16 mouse cellular contexts compared by ENCODE assay signal in genomic region chr2:29589266-29589665, GRCm38 (mm10). TPM values are rescaled to one million over a fixed set of nuclear protein-coding genes. Genes with fewer than 3 reads are reported as not detected.
DNase-seq lines count a peak whose midpoint lies in the region; ATAC-seq and TF ChIP-seq lines count a peak whose summit lies in the region.
"Had no signal": no experiment of that assay in that cellular context is flagged by ENCODE, and none has a peak within 500 bp of the region (broad histone marks: within the 10 kb centered on the region; RNA-seq: fewer than 3 reads in every experiment).

No protein-coding gene starts in this region.

- no peak for DNase-seq in kidney, postnatal 0 days (ENCODE audit: low spot score)
- no peak for DNase-seq in kidney, postnatal 25 days
- peak; percentile 25 for DNase-seq in thymus, postnatal 4 days
- DNase-seq in thymus, postnatal 36 days = no peak
- DNase-seq in embryo, embryonic 9.5 days (ENCODE audit: extremely low spot score) = peak; percentile 43
- no peak for DNase-seq in heart, embryonic 10.5 days (ENCODE audit: low spot score)
- no peak for DNase-seq in cerebellum, adult 11 months
- DNase-seq in yolk sac, embryonic 10.5 days (ENCODE audit: low spot score) = no peak
- DNase-seq: cerebellum, postnatal 14 days; gastrocnemius, postnatal 10 days; kidney, postnatal 36 days; lung, postnatal 4 days had no signal

- no peak overlapping the region for H3K4me3 ChIP-seq in kidney, postnatal 0 days (replicated peaks; ENCODE audit: low read depth, low read length)
- no peak overlapping the region for H3K4me3 ChIP-seq in heart, embryonic 10.5 days
- H3K4me3 ChIP-seq: heart, embryonic 13.5 days; left cerebral cortex, adult 2 months; myocyte had no signal

- no peak overlapping the region for H3K4me2 ChIP-seq in kidney, postnatal 0 days (ENCODE audit: low read length)
- H3K4me2 ChIP-seq: heart, embryonic 13.5 days; liver, embryonic 11.5 days had no signal

- ATAC-seq in kidney, postnatal 0 days (replicated peaks; ENCODE audit: low FRiP score, low read depth) = no peak

- no peaks in the 10 kb centered on the region for H3K27me3 ChIP-seq in kidney, postnatal 0 days (ENCODE audit: insufficient read depth, low read length)
- H3K27me3 ChIP-seq in heart, embryonic 10.5 days (ENCODE audit: insufficient read depth, poor library complexity, severe bottlenecking) = peaks cover 25% of the 10 kb centered on the region; the same call in 1 of the 2 replicates

- no peaks in the 10 kb centered on the region for H3K36me3 ChIP-seq in kidney, postnatal 0 days (ENCODE audit: insufficient read depth, low read length)
- no peaks in the 10 kb centered on the region for H3K36me3 ChIP-seq in heart, embryonic 10.5 days
- H3K36me3 ChIP-seq: heart, embryonic 13.5 days had no signal

- no peak overlapping the region for H3K27ac ChIP-seq in kidney, postnatal 0 days
- no peak overlapping the region for H3K27ac ChIP-seq in heart, embryonic 10.5 days
- H3K27ac ChIP-seq: heart, embryonic 13.5 days; left cerebral cortex, adult 2 months had no signal

- peak; percentile 35 for TF ChIP-seq CTCF in kidney, postnatal 0 days (IDR thresholded peaks at IDR 0.05; ENCODE audit: low read depth)

- WGBS in kidney, postnatal 0 days = 27% methylated on average over 10 of the region's 10 CpGs
- 25% methylated on average over 10 of the region's 10 CpGs for WGBS in heart, embryonic 10.5 days

- H3K9me3 ChIP-seq in kidney, postnatal 0 days (replicated peaks; ENCODE audit: low read length) = no peaks in the 10 kb centered on the region
- no peaks in the 10 kb centered on the region for H3K9me3 ChIP-seq in heart, embryonic 10.5 days
- H3K9me3 ChIP-seq: heart, embryonic 13.5 days had no signal

- H3K4me1 ChIP-seq in kidney, postnatal 0 days (replicated peaks; ENCODE audit: insufficient read depth, low read length) = no peaks in the 10 kb centered on the region
- H3K4me1 ChIP-seq in heart, embryonic 10.5 days = peaks cover 12% of the 10 kb centered on the region; the same call in 1 of the 2 replicates

- H3K9ac ChIP-seq in kidney, postnatal 0 days (ENCODE audit: low read depth, low read length) = no peak overlapping the region
- H3K9ac ChIP-seq: heart, embryonic 13.5 days had no signal

RNA-seq across cellular contexts. Expression of gene Rapgef1, which starts 30.3 kb away (rescaled TPM):
- polyA plus RNA-seq in kidney, postnatal 0 days (2015; fragmentation: Nextera tagmentation; extraction: Ambion mirVana) = 10.4 and 12.0 TPM in 2 replicates
- polyA plus RNA-seq in heart, embryonic 10.5 days (2016; fragmentation: Nextera tagmentation; extraction: Ambion mirVana) = 11.2 and 13.4 TPM in 2 replicates

Comparison
In these comparisons a context has a peak if more than half of its experiments do, and no peak if none do; other contexts are left out.
1. DNase-seq: peak in thymus, postnatal 4 days (single experiment) and embryo, embryonic 9.5 days (single experiment); none in kidney, postnatal 0 days (single experiment), kidney, postnatal 25 days (0 of 2), thymus, postnatal 36 days (0 of 2), heart, embryonic 10.5 days (single experiment), cerebellum, adult 11 months (single experiment) and yolk sac, embryonic 10.5 days (single experiment).